Mouse (Mus musculus) cerebral cortex, adult 2 months (tissue): Measurements from ENCODE around the gene Ifnk.

Experiments used
- WGBS: fragments of 180-500 bp; shearing (Covaris S2); methylation state at CpG from one replicate; pipeline ENCODE4 v1.1.7; 2018; 5-methylcytosine and 5-hydroxymethylcytosine counted together

Ifnk gene

DNA sequence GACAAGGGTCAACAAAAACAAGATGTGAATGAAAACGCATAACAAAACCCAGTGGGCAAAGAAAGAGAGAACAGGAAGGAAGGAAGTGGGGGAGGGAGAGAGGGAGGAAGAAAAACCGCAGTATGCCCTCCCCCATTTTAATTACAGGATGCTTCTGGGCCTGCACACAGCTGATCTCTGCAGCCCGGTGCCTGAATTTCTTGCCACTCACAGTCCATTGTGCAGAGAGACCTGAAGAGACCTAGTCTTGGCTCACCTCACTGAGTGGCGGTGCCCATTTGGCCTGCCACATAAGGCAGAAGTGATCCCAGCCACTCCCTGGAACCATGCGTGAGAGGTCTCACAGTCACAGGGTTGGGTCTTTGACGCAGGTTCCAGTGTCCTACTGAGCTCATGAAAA is 13.8 kb upstream of the Ifnk start:
- 71% methylated on average over 6 of the region's 6 CpGs for WGBS

DNA sequence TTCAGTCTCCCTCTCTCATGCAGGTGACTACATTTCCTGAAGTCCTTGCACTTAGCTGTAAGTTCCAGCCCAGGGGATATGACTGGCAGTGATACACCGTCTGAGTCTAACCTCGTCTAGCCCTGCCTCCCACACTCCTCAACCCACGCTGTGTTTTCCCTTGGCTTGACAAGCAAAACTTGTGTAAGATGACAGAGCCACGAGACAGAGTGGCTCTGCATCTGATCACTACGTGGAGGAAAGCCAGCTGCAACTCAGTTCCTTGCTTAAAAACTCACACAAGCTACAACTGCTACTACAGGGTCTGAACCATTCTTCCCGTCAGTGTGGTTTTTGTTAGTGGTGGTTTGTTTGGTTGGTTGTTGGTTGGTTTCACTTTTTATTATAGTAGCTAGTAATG is 11.5 kb upstream of the Ifnk start:
- WGBS = 41% methylated on average over 6 of the region's 6 CpGs

DNA sequence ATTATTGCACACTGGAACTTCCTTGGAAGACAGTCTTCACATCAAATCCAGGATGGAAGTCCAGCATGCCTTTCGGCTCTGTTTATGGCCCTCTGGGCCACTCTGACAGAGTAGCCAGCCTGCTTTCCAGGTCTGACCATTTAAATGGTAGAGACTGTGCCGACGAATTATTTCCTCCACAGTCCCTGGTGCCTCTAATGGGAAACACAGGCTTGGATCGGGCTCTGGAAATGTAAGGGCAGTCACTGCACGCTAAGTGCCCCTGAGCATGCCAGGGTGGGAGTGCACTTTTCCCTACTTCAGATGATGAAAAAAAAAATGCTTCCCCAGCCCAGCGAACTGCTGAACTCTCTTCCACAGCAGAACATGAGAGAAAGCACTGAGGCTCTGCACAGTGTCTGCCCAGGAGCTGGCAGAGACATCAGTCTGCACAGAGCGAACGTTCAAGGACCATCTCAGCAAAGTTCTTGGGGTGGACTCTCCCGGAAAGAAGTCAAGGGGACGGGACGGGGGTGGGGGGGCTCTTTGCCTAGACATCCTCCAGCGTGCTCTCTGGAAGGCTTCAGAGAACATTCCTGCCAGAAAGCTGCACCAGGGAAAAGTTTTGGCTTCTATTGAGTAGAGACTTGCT is 8.3 kb upstream of the Ifnk start:
- 83% methylated on average over 12 of the region's 12 CpGs for WGBS

DNA sequence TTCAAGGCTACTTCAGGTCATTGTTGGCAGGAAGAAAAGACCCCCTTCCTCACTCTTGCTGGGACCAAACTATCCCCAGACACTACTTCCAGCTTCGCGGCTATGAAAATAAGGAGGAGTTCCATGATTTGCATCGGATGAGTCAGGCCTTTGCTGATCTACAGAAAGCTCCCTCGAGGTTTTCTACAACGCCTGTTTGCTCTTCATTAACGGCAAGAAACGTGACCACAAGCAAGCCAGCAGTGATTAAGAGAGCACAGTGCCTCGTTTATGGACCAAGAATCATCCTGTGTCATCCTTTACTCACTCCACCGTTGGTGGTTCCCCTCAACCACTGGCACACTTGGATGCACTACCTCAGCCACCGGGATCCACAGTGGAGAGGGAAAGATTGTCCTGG is 6.1 kb upstream of the Ifnk start:
- WGBS = 80% methylated on average over 10 of the region's 10 CpGs

DNA sequence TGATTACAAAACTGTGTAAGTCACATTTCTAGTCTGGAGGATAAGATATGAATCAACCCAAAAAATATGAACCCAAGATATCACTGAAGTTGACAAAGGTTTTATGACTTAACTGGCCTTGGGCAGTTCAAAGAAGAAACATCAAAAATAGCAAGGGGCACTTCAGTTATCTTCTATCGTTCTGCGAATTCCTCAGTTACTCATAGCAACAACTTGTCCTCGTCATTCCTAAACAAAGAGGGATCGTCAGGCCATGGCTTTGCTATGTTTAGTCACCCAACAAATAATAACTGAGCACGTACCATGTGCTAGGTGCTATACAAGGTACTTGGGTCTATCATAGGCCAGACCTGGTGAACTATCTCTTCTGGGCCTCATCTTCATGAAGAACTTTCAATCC is 5.3 kb upstream of the Ifnk start:
- 94% methylated on average over 5 of the region's 5 CpGs for WGBS

DNA sequence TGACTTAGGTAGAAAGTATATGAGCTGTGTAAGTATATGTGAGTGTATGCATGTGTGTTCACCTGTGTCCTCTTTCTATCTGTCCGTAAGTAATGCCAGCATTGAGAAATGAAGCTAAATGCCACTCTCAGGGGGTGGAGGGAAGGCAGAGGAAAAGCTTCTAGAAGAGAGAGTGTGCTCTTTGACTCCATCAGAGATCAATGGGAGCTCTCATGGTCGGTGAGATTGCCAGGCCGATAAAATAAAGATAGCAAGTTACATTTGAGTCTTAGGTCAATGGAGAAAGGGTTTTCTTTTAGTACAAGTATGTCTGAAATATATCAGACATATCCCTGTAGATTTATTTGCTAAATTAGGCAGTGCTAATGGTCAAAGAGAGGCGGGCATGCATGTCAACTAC is 3.5 kb upstream of the Ifnk start:
- WGBS = 89% methylated on average over 4 of the region's 4 CpGs

DNA sequence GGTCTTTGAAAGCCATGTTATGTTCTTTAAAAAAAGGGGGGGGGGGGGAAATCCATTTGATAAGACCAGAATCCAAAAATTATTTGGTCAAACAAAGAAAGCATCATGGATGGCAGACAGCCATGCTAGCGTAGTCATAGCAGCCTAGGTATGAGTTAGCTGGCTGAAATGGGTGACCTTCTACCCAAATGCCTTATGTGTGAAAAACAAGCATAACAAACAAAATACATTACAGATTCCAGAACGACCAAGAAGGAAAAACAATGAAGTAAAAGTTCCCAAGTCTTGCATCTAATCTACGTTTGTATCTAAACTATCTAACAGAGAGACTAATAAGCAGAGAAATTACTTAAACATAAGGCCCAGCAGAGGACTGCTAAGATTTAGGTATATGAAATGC is 1.1 kb upstream of the Ifnk start:
- 84% methylated on average over 3 of the region's 3 CpGs for WGBS

DNA sequence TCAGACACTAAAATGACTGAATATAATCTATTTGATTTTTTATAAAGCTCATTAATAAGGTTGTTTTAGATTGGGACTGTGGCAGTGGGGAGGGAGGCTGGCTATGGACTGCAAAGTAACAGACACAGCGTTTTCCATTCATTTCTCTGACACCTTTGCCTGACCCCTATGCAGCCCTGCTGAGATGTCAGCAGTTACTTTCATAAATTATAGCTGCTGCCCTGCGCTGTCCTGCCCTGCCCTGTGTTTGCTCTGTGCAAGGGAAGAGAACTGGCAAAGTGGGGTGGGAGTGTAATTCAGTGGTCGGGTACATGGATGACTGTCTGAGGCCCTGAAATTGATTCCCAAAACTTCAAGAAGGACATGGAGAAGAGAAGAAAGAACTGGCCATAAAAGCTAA is 2.2 kb downstream of the Ifnk start:
- 82% methylated on average over 3 of the region's 3 CpGs for WGBS

DNA sequence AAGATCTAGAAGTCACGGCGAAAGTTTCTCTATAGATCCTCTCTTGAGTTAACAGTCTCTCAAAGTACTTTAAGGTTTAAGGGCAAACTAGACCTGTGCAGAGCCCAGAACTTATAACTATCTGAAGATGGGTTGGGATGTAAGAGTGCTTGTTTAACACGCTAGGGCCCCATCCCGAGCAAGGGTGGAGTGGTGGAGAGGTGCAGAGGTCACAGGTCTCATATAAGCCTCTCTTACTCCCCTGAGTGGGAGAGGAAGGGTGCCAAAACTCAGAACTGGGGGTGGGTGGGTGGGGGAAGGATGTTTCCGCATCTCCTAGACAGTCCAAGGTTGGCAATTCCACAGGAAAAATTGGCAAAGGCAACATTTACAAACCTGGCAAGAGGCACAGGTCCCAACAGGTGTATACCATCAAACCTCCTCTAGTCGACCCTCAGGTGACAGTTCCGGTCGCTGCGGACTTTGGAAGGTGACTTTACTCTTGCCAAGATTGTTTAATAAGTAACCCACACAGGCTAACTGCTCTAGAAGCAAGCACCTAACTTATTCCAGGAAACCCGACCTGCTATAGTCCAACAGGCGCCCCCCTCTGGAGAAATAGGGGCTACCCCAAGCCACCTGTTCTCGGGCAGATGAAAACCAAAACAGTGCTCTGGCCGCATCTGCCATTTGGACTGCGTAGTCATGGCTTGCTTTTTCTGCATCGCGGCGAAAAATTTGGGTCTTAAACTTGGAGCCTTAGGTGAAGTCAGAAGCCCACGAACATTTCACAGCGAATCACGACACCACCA is 3.5 kb downstream of the Ifnk start:
- 33% methylated on average over 20 of the region's 20 CpGs for WGBS

DNA sequence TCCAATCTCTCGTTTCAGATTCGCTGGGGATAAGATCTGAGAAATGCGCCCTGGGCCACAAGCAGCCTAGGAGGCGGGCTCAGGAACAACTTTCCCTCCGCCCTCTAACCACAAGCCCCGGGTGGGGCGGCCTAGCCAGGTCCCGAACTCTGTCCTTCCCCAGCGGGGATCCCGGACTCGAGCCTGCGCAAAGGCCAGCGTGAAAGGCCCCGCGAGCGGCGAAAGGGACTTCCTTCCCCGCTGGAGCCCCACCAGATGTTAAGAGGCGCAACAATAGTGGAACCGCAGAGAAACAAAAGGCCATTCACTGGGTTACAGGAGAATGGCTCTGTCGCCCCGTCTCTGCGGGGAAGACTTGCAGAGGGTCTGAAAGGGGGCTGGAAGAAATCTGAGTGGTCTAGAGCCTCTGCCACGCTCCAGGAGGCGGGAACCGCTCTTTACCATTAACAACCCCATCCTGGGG is 4.3 kb downstream of the Ifnk start:
- 1% methylated on average over 26 of the region's 26 CpGs for WGBS

DNA sequence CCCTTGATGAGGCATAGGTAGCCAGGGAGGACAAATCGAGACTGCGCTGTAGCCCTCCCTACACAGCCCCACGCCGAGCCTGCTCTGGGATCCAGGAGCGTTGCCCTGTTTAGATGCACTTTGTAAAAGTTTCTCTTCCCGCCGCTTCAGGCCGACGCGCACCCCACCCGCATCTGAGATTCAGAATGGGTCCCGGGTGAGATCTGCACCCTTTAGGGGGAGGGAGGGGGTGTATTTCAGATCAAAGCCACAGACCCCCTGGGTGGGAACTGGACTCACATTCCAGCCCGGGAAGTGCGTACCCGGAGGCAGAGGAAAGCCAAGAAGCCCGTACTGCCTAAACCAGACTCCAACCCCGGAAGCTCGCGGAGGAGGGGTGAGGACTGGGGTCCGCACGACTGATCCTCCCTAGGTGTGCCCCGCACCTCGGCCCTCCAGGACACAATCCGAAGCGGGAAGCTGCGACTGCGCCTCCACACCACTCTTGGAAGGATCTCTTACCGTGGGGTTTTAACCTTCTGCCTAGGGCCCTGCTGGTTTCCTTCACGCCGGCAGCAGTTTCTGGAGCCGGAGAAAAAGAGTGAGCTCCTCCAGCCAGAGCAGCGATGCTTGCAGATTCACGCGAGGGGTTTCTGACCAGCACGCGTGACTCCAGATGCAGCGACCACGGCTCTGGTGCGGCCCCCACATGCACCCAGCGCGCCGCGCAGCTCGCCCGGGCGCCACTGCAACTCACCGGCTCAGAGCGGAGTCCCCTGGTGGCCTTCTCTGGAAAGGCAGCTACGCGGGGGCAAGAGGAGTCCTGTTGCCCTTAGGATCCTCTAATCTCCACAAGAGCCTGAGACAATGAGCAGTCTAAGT is 5.1 kb downstream of the Ifnk start, which contains the start of gene Mob3b:
Gene Mob3b, minus strand, starts transcription at position 734 of the 861 bp plus-strand sequence.
- WGBS = under 1% methylated on average over 50 of the region's 50 CpGs

DNA sequence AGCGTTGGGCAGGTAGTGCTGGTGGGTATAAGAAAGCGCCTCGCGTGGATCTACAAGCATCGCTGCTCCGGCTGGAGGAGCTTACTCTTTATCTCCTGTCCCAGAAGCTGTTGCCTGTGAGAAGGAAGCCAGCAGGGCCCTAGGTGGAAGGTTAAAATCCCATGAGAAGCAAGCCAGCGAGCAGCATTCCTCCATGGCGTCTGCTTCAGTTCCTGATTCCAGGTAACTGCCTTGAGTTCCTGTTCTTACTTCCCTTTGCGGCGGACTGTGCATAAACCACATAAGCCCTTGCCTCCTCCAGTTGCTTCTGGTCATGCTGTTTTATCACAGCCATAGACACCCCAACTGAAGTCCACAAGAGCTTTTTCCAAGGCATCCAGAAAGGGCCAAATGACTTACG is 6.0 kb downstream of the Ifnk start:
- 76% methylated on average over 11 of the region's 11 CpGs for WGBS

DNA sequence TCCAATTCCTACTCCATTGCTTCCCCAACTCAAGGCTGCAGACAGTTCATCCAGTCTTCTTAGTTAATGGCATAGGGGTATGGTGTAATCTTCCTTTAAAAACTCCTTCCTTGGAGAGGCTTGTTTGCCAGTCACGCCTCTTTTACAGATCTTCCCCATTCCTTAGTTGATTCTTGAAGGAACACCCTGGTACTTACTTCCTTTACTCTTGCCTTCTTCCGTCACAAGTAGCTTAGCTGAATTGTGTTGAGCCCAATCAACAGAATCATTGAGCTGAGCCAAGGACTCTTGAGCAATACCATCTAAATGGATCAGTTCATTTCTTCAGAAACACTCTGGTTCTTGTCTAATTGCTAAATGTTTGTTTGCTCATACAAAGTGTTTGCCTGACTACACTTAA is 13.4 kb downstream of the Ifnk start:
- WGBS = 86% methylated on average over 2 of the region's 2 CpGs

DNA sequence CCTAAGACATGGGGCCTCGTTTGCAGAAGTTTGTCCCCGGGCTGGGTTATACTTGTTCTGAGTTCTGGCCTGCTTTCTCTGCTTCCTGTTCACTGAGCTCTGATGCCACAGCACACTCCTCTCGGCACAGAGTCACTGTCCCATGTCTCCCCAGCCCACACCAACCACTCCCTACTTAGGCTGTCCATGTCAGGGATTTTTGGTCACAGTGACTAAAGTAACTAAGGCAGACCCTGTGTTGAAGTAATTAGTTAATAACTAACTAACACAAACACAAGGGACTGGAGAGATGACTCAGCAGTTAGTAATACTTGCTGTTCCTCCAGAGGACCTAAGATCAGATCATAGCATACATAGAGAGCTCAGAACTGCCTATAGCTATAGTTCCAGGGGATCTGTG is 14.1 kb downstream of the Ifnk start:
- 85% methylated on average over 3 of the region's 3 CpGs for WGBS

DNA sequence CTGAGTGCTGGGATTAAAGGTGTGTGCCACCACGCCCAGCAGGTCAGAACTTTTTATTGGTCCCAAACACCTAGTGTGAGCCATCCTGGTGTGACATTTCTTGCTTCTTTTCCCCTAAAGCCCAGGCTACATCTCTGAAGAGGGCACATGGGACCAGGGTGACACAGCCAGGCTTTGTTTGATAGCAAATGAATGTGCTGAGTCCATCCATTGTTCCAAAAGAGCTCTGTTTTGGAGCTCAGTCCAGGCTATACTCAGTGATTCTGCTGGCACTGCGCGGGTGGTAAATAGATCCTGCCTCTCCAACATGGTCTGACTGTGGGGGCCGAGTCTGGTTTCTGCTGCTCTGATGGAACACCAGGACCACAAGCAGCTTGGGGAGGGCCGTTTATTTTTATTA is 16.0 kb downstream of the Ifnk start:
- WGBS = 77% methylated on average over 5 of the region's 5 CpGs

DNA sequence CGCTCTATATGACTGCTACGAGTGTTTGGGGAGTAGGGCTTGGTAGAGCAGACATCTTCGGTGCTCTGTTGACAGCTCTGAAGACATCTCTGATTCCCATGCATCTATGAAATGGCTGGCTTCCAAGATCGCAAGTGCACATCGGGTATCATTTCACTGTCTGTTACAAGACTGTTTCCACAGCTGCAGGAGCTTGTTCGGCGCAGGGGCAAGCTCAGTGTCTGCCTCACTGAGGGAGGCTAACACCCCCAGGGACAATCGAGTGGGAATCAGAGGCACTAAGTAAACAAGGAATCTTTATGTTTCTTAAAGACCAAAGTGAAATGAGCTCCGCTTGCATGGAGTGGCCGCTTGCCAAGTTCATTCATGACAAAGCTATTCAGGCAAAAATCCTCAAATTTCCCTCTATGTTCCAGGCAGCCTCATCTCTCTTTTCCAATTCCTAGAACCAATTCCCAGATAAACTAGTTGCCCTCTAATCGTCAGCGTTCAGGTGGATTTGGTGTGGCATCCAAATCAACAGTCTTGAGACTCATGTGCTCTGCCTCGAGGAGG is 17.8 kb downstream of the Ifnk start:
- WGBS = 44% methylated on average over 13 of the region's 13 CpGs

DNA sequence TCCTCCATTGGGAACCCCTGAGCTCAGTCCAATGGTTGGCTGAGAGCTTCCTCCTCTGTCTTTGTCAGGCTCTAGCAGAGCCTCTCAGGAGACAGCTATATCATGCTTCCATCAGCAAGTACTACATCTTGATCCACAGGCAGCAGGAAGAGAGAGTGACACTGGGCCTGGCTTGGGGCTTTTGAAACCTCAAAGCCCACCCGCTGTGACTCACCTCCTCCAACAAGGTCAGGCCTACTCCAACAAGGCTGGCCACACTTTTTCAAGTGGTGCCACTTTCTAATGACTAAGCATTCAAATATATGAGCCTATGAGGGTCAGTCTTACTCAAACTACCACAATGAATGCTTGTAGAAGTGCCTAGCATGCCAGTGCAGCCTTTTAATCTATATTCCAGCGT is 20.6 kb downstream of the Ifnk start:
- WGBS = 93% methylated on average over 2 of the region's 2 CpGs

DNA sequence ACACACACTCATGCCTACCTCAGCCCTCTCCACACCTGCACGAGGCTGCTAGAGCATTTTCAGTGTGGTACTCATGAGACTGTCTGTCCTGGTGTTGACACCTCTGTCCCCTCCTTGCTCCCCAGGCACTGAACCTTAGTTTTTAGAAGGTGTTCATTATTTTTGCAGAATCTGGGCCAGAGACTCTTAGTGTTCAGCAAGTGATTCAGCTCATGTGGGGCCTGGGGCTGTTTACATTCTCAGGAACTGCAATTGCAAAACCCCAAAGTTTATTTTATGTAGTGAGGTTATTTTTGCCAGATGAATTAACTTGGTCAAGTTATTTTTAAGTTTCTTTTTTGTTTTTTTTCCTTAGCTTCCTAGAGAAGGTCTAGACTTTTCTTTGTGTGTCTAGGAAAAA is 21.7 kb downstream of the Ifnk start:
- 86% methylated on average over 1 of the region's 1 CpGs for WGBS

DNA sequence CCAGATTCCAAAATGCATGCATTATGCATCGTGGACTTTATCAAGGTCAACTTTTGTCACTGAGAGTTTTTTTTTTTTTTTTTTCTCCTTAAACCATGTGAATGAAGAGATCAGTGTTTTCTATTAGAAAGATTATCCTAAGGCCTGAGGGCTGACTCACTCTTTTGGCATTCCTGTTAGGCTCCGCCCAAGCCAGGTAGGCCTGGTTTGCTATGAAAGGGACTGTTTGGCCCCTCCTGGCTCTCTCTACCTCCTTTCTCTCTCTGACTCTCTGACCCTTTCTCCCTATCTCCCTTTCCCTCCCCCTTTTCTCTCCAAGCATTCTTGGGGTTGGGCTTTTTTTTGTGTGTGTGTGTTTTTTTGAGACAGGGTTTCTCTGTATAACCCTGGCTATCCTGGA is 23.7 kb downstream of the Ifnk start:
- WGBS = 96% methylated on average over 2 of the region's 2 CpGs

DNA sequence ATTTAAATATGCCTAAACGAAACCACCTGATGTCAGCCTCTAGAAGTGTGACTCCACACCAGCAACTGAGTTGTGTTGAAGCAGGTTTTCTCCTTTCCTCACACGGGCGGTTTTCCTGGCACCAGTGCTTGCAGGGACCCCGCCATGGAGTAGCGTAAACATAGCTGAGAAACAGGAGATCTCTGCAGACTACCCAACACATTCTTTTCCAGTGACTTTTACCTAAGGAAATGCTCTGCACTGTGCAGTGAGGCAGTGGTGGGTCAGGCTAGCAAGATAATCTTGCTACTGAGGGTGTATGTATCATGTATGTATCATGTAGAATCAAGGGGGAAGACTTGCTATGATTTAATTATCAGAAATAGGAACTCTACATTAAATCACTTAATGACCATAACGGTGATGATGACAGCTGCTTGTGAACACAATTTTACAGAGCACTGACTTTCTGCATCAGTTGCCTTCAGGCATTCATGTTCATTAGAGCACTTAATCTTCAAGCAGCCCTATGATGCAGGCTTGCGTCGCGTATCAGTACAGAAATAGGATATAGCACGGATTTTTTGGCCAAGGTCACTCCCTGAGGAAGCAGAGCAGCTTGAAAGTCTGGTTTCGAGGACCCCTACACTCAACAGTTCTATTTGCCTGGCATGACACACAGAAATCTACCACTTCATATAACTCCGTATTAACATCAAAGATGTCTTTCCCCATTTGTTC is 26.2 kb downstream of the Ifnk start:
- 73% methylated on average over 12 of the region's 12 CpGs for WGBS

DNA sequence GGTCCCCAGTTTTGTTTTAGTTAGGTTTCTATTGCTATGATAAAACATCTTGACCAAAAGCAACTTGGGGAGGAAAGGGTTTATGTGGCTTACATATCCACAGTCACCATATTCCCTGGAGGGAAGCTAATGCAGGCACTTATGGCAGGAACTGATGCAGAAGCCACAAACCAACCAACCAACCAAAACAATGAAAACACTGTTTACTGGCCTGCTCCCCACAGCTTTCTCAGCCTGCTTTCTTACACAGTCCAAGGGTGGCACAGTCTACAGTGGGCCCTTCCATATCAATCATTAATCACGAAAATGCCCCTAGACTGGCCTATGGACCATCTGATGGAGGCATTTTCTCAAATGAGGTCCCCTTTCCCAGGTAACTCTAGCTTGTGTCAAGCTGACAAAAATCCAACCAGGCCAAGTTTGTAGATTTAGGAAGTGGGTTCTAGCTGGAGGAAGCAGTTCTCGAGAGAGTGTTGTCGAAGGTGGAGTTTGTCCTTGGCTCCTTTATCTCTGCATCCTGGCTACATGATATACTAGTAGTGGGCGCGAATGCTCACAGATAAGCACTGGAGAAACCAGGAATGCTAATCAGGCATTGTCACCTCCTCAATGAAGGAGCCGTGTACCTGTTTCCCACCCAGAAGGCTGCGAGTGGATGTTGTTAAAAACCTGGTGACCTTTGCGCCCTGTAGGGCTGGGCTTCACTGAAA is 35.9 kb downstream of the Ifnk start:
- 95% methylated on average over 8 of the region's 8 CpGs for WGBS
